Mouse (Mus musculus) kidney, embryonic 14.5 days (tissue): ENCODE measurements around the gene Rfx2. TPM values are rescaled to one million over a fixed set of nuclear protein-coding genes. Genes with fewer than 3 reads are reported as not detected.

ENCODE experiments used
- ATAC-seq: fragments of 200-750 bp; cut with Nextera tagmentation; 2 replicates; pipeline ENCODE4 v1.8.0; 2017; ENCODE audit warnings: moderate number of reproducible peaks, mild to moderate bottlenecking, moderate TSS enrichment, moderate library complexity; ENCODE audit not compliant: low FRiP score, low TSS enrichment
- H3K27ac ChIP-seq: fragments of 300-500 bp; sonication (generic); 2 replicates; pipeline ENCODE4 v1.5.1; 2014; ENCODE audit warnings: low read depth, mild to moderate bottlenecking, low read length, moderate library complexity, mixed read lengths
- H3K27me3 ChIP-seq: fragments of 300-500 bp; sonication (generic); 2 replicates; pipeline ENCODE4 v1.6.1; 2014; ENCODE audit warnings: mild to moderate bottlenecking, low read length; ENCODE audit not compliant: control insufficient read depth, insufficient read depth
- H3K36me3 ChIP-seq: fragments of 300-500 bp; sonication (generic); 2 replicates; pipeline ENCODE4 v1.6.1; 2014; ENCODE audit warnings: low read length, mixed read lengths; ENCODE audit not compliant: control insufficient read depth, insufficient read depth
- H3K4me1 ChIP-seq: fragments of 300-500 bp; sonication (generic); 2 replicates; pipeline ENCODE4 v1.6.1; 2014; ENCODE audit warnings: low read length, mixed read lengths; ENCODE audit not compliant: control insufficient read depth, insufficient read depth
- H3K4me2 ChIP-seq: fragments of 300-500 bp; sonication (generic); replicated peaks from 2 replicates; pipeline ENCODE4 v1.6.1; 2014; ENCODE audit warnings: low read depth, mild to moderate bottlenecking, low read length
- H3K4me3 ChIP-seq: fragments of 300-500 bp; sonication (generic); 2 replicates; pipeline ENCODE4 v1.5.1; 2014; ENCODE audit warnings: mild to moderate bottlenecking, low read length
- H3K9ac ChIP-seq: fragments of 300-500 bp; sonication (generic); 2 replicates; pipeline ENCODE4 v1.6.1; 2014; ENCODE audit warnings: low read depth, mild to moderate bottlenecking, low read length, moderate library complexity
- H3K9me3 ChIP-seq: fragments of 300-500 bp; sonication (generic); 2 replicates; pipeline ENCODE4 v1.6.1; 2016; ENCODE audit warnings: low read length; ENCODE audit not compliant: control insufficient read depth
- WGBS: fragments of 180-500 bp; shearing (Covaris S2); extraction: QIAGEN DNeasy Blood & Tissue Kit; methylation state at CpG from one replicate; pipeline ENCODE4 v1.1.7; 2014; 5-methylcytosine and 5-hydroxymethylcytosine counted together
- polyA plus RNA-seq: library from polyadenylated mRNA; unstranded; fragments of >200 nt; fragmentation: Nextera tagmentation; extraction: Ambion mirVana; gene quantifications from 2 replicates; pipeline ENCODE4 v1.2.1, GENCODE M21; 2014

The Rfx2 gene
- polyA plus RNA-seq, 1 experiment from 2014 or later = 3.9 TPM

DNA sequence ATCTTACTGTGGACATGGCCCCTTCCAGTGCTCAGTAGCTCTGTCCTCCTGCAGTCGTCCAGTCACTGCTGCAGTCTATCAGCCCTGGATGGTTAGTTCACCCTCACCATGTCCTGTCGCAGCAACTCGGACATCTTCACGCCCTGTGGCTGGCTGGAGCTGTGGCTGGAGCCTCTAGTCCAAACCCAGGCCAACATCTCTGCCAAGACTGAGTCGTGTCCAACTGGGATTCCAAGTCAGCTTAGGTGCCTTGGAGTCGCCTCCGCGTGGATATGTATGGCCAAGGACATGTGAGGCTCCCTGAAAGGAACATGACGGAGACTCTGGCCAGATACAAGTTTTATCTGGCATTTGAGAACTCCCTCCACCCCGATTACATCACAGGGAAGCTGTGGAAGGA is 92.6 kb downstream of the Rfx2 start:
- 78% methylated on average over 10 of the region's 10 CpGs for WGBS
- H3K9ac ChIP-seq = no peak overlapping the region
- H3K4me2 ChIP-seq = no peak overlapping the region
- no peaks in the 10 kb centered on the region for H3K27me3 ChIP-seq
- H3K9me3 ChIP-seq = no peaks in the 10 kb centered on the region
- no peak overlapping the region for H3K27ac ChIP-seq
- no peaks in the 10 kb centered on the region for H3K4me1 ChIP-seq
- ATAC-seq = no peak
- H3K36me3 ChIP-seq = no peaks in the 10 kb centered on the region
- H3K4me3 ChIP-seq = no peak overlapping the region

DNA sequence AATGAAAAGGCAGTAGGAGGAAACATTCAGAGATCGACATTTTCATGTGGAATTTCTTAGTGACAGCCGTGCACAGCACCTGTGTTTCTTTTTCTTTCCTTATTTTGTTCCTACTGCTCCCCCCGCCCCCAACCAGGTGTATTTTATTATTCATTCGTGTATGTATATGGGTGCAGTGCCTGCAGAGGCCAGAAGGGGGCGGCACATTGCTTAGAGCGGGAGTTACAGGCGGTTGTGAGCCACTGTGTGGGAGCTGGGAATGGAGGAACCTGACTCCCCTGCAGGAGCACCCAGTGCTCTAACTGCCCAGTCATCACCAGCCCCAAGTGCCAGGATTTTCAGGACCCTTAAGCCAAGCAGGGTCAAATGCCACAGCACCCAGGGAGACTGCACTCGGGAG is 94.3 kb downstream of the Rfx2 start:
- WGBS = 45% methylated on average over 8 of the region's 8 CpGs
- Histone ChIP-seq H3K9ac (no peak overlapping the region), H3K4me1 (no peaks in the 10 kb centered on the region), H3K4me2 (no peak overlapping the region), H3K4me3 (no peak overlapping the region), H3K9me3 (no peaks in the 10 kb centered on the region), H3K36me3 (no peaks in the 10 kb centered on the region), H3K27me3 (no peaks in the 10 kb centered on the region), H3K27ac (no peak overlapping the region)
- ATAC-seq = no peak

DNA sequence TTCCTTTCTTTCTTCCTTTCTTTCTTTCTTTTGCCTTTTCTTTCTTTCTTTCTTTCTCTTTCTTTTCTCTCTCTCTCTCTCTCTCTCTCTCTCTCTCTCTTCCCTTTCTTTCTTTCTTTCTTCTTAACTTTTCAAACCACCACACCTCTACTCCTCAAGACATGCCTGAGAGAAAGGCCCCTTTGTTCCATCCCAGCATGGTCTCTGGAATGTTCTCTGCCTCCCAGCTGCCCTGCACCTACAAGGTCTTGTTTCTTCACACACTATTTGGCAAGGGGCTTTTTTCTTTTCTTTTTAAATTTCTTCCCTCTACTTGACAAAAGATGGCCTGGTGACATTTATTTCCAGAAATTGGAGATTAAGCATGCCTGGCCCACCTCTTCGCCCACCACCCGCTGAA is 101.2 kb downstream of the Rfx2 start:
- no peak for ATAC-seq
- no peak overlapping the region for H3K4me2 ChIP-seq
- no peak overlapping the region for H3K27ac ChIP-seq
- H3K36me3 ChIP-seq = no peaks in the 10 kb centered on the region
- H3K27me3 ChIP-seq = no peaks in the 10 kb centered on the region
- peaks cover 19% of the 10 kb centered on the region for H3K4me1 ChIP-seq
- no peak overlapping the region for H3K9ac ChIP-seq
- 61% methylated on average over 2 of the region's 2 CpGs for WGBS
- H3K4me3 ChIP-seq = no peak overlapping the region
- no peaks in the 10 kb centered on the region for H3K9me3 ChIP-seq

DNA sequence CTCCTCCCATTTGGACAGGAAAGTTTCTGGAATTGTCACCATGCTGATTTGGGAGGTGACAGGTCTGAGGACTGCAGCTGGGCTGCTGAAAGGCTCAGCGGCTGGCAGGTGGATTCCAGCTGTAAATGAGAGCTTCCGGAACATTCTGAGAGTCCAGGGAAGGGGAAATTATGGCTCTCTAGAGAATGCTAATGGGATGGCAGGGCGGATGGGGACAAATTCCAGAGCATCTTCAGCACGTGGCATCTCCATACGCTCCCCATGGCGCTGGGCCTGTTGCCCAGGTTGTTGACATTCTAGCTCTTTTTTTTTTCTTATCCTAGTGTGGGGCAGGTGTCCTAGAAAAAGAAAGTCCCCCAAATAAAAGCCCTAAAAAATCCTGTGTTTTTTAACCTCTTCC is 101.7 kb downstream of the Rfx2 start:
- WGBS = 47% methylated on average over 6 of the region's 6 CpGs

DNA sequence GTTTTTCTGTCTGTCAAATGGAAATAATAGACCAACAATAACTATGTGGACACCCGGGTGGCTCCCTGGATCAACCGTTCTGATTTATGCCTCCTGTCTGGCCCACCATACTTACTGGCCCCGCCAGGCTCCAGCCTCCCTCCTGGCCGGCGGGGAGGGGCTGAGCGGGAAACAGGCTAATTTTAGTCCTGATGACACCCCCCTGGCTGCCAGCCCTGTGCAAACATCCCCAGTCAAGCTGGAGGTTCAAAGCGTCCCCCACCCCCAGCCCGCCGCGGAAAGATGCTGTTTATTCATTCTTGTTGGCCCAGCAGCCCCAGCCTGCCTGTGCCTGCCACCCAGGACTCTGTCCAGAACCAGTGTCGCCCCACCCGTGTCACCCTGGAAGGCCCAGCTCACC is 102.7 kb downstream of the Rfx2 start:
- H3K27ac ChIP-seq = no peak overlapping the region
- H3K4me2 ChIP-seq = peak overlapping the region; percentile 12; the same call in 1 of the 2 replicates
- WGBS = 9% methylated on average over 12 of the region's 12 CpGs
- peaks cover 10% of the 10 kb centered on the region; the same call in 1 of the 2 replicates for H3K36me3 ChIP-seq
- H3K4me1 ChIP-seq = peaks cover 23% of the 10 kb centered on the region
- H3K9me3 ChIP-seq = no peaks in the 10 kb centered on the region
- ATAC-seq = peak; percentile 13; the same call in 1 of the 2 replicates
- H3K9ac ChIP-seq = no peak overlapping the region; the same call in 1 of the 2 replicates
- H3K4me3 ChIP-seq = no peak overlapping the region
- no peaks in the 10 kb centered on the region for H3K27me3 ChIP-seq

More for the DNA sequence above, 101.7 kb downstream of the Rfx2 start:
- no peak overlapping the region for H3K27ac ChIP-seq
- H3K4me2 ChIP-seq = no peak overlapping the region
- no peak overlapping the region for H3K4me3 ChIP-seq
- no peak overlapping the region for H3K9ac ChIP-seq
- no peaks in the 10 kb centered on the region for H3K36me3 ChIP-seq
- H3K27me3 ChIP-seq = no peaks in the 10 kb centered on the region
- no peak for ATAC-seq
- no peaks in the 10 kb centered on the region for H3K9me3 ChIP-seq
- peaks cover 19% of the 10 kb centered on the region for H3K4me1 ChIP-seq

DNA sequence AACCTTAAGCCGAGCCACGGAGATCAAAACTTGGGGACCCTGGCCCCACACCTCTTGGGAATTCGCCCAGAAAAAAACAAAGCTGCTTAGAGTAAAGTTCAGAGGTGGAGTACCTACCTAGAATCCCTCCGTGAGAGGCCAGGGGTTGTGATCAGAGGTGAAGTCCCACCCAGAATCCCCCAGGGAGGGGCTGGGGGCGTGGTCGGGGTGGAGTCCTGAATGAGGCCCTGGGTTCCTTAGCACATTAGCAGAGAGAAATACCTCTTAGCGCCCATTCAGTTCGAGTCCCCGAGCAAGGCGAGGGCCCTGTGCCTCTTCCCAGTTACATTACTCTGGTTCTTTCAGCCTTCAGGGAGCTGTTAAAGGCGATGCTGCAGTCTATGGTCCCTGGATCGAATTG is 103.2 kb downstream of the Rfx2 start:
- 7% methylated on average over 12 of the region's 12 CpGs for WGBS
- Histone ChIP-seq H3K36me3 (peaks cover 15% of the 10 kb centered on the region; the same call in 1 of the 2 replicates), H3K27me3 (no peaks in the 10 kb centered on the region), H3K4me2 (no peak overlapping the region), H3K9ac (no peak overlapping the region), H3K9me3 (no peaks in the 10 kb centered on the region), H3K27ac (no peak overlapping the region), H3K4me1 (peaks cover 28% of the 10 kb centered on the region), H3K4me3 (no peak overlapping the region)
- ATAC-seq = 0 out of 2 replicates have a peak, but pooled peaks have one; percentile 6

DNA sequence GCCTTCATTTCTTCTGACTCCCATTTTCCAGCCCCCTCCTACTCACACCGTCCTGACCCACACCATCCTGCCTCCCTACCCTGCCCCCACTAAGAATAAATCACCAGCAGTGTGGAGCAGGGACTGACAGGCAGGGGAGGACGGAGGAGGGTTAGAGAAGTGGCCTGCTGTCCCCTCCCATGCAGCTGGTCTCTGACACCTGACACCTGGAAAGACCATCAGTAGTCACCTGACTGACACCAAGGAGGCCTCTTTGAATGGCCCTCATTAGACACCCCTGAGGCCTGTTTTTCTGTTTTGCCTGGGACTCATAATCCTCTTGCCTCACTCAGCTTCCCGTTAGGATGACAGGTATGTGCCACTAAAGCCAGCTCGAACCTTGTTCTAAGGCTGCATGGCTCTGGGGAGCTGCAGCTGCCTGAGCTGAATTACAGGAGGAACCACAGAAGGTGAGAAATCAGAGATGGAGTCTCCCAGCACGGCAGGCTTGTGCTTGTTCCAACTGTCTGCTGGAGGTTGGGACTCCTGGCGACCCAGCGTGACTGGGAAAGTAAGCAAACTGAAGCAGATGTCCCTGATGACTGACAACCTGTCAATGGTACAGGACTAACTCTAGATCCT is 103.7 kb downstream of the Rfx2 start:
- H3K9me3 ChIP-seq = no peaks in the 10 kb centered on the region
- no peak overlapping the region for H3K9ac ChIP-seq
- H3K27me3 ChIP-seq = no peaks in the 10 kb centered on the region
- ATAC-seq = peak; percentile 78
- H3K4me2 ChIP-seq = no peak overlapping the region
- H3K36me3 ChIP-seq = peaks cover 17% of the 10 kb centered on the region; the same call in 1 of the 2 replicates
- WGBS = 5% methylated on average over 7 of the region's 7 CpGs
- no peak overlapping the region for H3K4me3 ChIP-seq
- H3K4me1 ChIP-seq = peaks cover 32% of the 10 kb centered on the region
- peak overlapping the region; percentile 62; the same call in 1 of the 2 replicates for H3K27ac ChIP-seq

Other genes starting within 250 kb of the Rfx2 start
- gene Safb2, start 246.4 kb downstream of the Rfx2 start, polyA plus RNA-seq = 53.0 and 72.3 TPM in 2 replicates
- 81.2 and 102 TPM in 2 replicates for gene Safb, start 246.2 kb downstream of the Rfx2 start, polyA plus RNA-seq
- 234 and 245 TPM in 2 replicates for gene 2410015M20Rik, start 221.2 kb downstream of the Rfx2 start, polyA plus RNA-seq
- gene Rpl36, start 217.6 kb downstream of the Rfx2 start, polyA plus RNA-seq = 2,148 and 2,776 TPM in 2 replicates
- 45.9 and 63.2 TPM in 2 replicates for gene Lonp1, start 204.1 kb downstream of the Rfx2 start, polyA plus RNA-seq
- 1.2 and 1.3 TPM in 2 replicates for gene Catsperd, start 202.9 kb downstream of the Rfx2 start, polyA plus RNA-seq
- 80.7 and 107 TPM in 2 replicates for gene Ranbp3, start 157.7 kb downstream of the Rfx2 start, polyA plus RNA-seq
- gene Ndufa11, start 113.2 kb downstream of the Rfx2 start, polyA plus RNA-seq = 447 and 572 TPM in 2 replicates
- 17.6 and 23.6 TPM in 2 replicates for gene Vmac, start 113.0 kb downstream of the Rfx2 start, polyA plus RNA-seq
- 9.5 and 12.9 TPM in 2 replicates for gene Nrtn, start 73.5 kb downstream of the Rfx2 start, polyA plus RNA-seq
- 37.8 and 48.0 TPM in 2 replicates for gene Dus3l, start 66.3 kb downstream of the Rfx2 start, polyA plus RNA-seq
- 1.7 and 2.3 TPM in 2 replicates for gene Prr22, start 60.8 kb downstream of the Rfx2 start, polyA plus RNA-seq
- not detected in 2 replicates for gene Acsbg2, start 43.4 kb upstream of the Rfx2 start, polyA plus RNA-seq
- 0.15 and 0.30 TPM in 2 replicates for gene 1700061G19Rik, start 44.5 kb upstream of the Rfx2 start, polyA plus RNA-seq
- gene Mllt1, start 104.4 kb upstream of the Rfx2 start, polyA plus RNA-seq = 35.5 and 35.8 TPM in 2 replicates
- gene Acer1, start 151.1 kb upstream of the Rfx2 start, polyA plus RNA-seq = not detected in 2 replicates
- 173 and 206 TPM in 2 replicates for gene Clpp, start 159.3 kb upstream of the Rfx2 start, polyA plus RNA-seq
- gene Alkbh7, start 166.3 kb upstream of the Rfx2 start, polyA plus RNA-seq = 54.8 and 55.8 TPM in 2 replicates
- gene Pspn, start 169.0 kb upstream of the Rfx2 start, polyA plus RNA-seq = 1.4 TPM in 1 of 2 replicates, not detected in the other
- 65.1 and 65.6 TPM in 2 replicates for gene Gtf2f1, start 180.3 kb upstream of the Rfx2 start, polyA plus RNA-seq
- gene Gm17949, start 180.5 kb upstream of the Rfx2 start, polyA plus RNA-seq = 0.24 and 0.39 TPM in 2 replicates
- gene Khsrp, start 200.5 kb upstream of the Rfx2 start, polyA plus RNA-seq = 46.2 and 65.9 TPM in 2 replicates
- gene Slc25a41, start 210.6 kb upstream of the Rfx2 start, polyA plus RNA-seq = 0.16 TPM in 1 of 2 replicates, not detected in the other
- 46.4 and 48.7 TPM in 2 replicates for gene Crb3, start 228.1 kb upstream of the Rfx2 start, polyA plus RNA-seq
- gene Slc25a23, start 228.8 kb upstream of the Rfx2 start, polyA plus RNA-seq = 12.9 and 13.2 TPM in 2 replicates
- 3.4 and 4.4 TPM in 2 replicates for gene Dennd1c, start 247.5 kb upstream of the Rfx2 start, polyA plus RNA-seq